Mouse (Mus musculus) erythroid progenitor cell, adult 5-6 weeks (primary cell): ENCODE results near the gene Cdh11. TPM values are rescaled to one million over a fixed set of nuclear protein-coding genes. Genes with fewer than 3 reads are reported as not detected.
"Not testable (repeated sequence)": the region's sequence is repeated elsewhere in the genome, so short reads cannot be mapped to it uniquely, and the experiment has no call there.

Experiments
- ATAC-seq: replicated peaks from 2 replicates; pipeline ENCODE4 v1.8.0; 2016; ENCODE audit warnings: moderate number of reproducible peaks, mild to moderate bottlenecking, moderate TSS enrichment, inconsistent platforms; ENCODE audit not compliant: poor library complexity, low FRiP score, severe bottlenecking
- total RNA-seq, 2 experiments: library from RNA; stranded (forward) in 1 of 2; stranded (reverse) in 1 of 2; fragments of 150-400 nt in 1 of 2; fragments of 186-747, 209-891 nt in 1 of 2; gene quantifications; 2 replicates each; pipeline versions ENCODE4 v1.2.3 to v1.2.4; 2015 to 2017; ENCODE audit warnings: low replicate concordance in 2 of 2

Cdh11 gene
- total RNA-seq, 2 experiments from 2014 or later, result 0.83 to 1.3 TPM

DNA sequence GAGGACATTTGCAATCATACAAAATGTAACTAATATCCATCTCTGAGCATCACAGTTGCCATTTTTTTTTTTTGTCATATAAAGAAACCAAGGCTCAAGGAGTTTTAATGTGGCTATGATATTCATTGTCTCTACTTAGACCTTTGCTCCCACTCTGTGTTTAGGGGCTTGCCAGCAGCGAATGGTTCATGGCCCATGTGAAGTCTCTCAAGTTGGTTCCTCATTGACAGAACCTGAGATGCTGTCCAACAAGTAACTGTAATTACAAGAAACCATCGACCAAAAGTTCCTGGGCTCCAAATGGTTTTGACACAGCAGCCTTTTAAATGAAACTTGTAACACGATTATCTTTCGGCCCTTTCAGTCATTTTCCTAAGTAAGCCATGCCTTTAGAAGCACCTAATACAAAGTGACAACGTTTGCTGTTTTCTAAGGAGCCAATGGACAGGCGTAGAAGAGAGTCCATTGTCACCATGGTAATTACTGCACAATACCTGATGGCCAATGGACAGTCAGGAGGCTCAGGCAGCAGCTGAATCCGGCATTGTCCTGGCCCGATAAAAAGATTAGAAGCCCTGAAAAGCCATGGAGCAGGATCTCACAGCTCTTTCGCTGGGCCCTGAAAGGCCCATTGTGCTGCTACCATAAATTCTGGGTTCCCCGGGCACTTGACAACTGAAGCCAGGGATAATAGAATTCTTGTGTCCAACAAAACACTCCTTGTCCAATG, 59.1 kb downstream of the Cdh11 start:
- no peak for ATAC-seq

DNA sequence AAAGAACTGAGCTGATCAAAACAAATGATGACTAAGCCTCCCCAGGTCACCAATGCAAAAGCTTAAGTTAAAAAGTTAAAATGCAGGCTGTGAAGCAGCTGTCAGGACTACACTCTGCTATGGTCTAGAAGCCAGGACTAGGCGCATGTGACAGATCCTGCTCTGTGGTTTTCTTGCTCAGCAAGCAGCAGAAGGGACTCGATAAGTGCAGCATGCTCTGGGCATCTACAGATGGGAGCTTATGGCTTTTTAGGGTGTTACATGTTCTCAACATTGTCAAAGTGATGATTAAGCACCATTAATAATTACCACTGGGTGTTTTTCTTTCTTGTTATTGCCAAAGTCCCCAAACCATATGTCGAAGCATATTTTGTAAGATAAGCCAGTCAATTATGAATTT, 59.9 kb downstream of the Cdh11 start:
- no peak for ATAC-seq

GRCm38 (mm10) chr8:102715956-102716355, 69.5 kb downstream of the Cdh11 start:
- no peak for ATAC-seq

- no peak for ATAC-seq
Measured at GRCm38 (mm10) chr8:102707305-102707704, 78.1 kb downstream of the Cdh11 start.

DNA sequence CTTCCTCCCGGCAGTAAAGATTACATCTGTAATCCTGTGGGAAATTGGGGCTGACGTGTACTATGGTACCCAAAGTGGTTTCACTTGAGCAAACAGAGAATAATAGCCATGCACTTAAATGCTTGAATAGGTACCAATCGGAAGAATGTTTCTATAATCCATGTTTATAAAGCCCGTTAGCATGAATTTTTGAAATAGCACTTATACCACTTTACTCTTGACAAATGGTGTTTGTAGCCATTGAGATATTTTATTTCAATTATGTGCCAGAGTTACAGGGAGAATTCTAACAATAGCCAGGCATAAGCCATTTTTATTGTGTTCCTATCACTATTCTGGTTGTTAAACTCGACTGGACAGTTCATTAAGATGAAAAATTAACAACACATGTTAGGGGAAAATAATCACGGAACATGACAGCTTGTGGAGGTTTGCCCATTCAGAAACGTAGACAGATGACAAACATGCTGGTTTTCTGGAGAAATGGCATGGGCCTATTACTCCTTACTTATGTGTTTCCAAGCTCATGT, 80.0 kb downstream of the Cdh11 start:
- no peak for ATAC-seq

DNA sequence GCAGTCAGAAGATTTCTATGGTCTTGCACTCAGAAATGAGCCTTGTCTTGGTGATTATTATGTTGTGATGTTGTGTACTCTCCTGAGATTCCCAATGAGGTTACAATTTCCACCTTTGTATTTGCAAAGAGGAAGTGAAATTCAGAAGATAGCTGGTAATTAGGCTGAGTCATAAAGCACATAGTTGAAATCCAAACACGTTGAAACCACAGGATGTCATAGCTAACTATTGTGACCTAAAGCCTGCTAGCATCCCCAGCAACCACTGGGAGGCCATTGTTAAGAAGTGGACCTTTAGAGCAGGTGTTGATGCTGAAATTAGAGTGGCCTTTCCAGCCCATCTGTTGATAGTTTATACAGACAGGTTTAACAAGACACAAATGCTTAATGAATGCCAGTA, 85.2 kb downstream of the Cdh11 start:
- ATAC-seq, result no peak

- ATAC-seq, result no peak
Measured at GRCm38 (mm10) chr8:102698232-102698837, 87.1 kb downstream of the Cdh11 start.

DNA sequence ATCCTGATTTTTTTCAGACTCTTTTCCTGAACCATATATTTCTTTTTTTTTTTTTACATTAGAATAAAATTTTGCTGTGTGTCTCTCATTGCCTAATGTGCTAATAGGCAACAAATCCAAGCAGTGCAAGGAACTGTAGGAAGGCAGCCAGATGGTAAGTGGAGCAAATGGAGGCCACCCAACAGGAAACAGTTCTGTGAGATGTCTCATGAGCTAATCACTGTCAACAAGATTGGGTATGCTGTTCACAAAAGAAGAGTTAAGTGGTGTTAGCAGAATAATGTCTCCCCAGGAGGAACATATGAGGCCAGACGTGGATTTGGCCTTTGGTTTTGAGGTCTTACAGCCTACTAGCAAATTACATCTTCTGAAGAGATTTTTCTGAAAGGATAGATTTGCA, 92.0 kb downstream of the Cdh11 start:
- no peak for ATAC-seq

DNA sequence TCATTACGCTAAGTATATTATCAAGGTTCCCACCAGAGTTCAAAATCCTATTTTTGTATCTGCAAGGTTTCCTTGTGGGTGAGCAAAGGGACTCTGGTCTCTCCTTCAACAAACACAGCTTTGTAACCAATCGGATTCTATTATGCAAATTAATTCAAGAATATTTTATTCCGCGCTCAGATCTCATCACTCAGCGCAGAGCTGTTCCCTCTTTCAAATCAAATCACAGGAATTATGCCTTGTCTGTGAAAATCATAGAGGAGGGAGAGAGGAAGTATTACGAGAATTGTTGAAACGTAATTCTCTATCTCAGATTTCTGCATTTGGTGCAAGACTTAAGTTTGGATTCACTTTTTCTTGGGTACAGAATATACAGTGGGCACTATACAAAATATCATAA, 100.0 kb downstream of the Cdh11 start:
- not testable (repeated sequence) for ATAC-seq

DNA sequence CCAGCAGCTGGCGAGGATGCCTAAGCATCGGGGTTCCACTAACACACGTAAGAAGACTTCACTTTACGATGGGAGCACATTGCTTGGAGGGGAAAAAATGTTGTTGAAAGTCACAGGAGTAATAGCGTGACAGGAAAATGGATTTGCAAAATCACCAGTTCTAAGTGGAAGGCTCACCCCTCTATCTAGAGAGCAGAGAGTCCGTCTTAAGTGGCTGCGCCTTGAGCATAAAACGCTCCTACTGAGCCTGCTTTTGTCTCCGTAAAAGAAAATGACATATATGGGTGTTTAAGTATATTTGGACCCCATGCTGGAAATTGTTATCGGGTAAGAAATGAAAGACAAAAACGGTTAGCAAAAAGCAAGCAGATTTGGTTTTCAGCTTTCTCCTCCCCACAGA, 100.4 kb downstream of the Cdh11 start:
- no peak for ATAC-seq

DNA sequence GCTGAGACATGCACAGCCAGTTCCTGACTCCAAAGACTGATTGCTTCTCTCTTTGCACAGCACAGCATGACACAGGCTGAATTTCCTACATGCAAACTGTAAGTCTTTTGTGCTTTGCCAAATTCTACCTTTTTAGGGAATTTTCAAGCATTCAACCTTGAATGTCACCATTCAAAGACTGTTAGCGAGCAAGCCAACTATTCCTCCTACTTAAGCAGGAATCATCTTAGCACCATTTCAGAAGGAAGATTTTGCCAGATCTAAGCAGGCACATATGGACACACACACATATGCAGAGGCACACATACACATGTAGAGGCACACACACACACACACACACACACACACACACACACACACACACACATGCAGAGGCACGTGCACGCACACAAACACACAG, 108.3 kb downstream of the Cdh11 start:
- ATAC-seq, result no peak

DNA sequence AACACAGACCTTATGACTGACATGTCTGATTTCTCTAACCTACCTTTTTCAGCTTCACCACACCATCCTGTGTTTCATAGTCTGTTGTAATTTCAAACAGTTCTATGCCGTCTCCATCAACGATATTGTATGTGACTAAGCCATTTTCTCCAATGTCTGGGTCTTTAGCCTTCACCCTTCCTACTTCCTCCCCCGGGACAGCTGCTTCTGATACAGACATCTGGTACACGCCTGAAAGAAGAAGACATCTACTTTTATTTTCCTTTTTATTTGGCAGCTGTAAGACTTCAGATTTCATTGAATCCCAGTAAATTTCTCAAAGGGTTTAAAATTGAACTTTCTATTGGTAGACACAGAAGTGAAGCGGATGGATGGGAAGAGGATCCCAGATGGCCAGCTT, 120.9 kb downstream of the Cdh11 start:
- ATAC-seq, result not testable (repeated sequence)

- ATAC-seq, result no peak
Measured at GRCm38 (mm10) chr8:102656529-102656928, 128.9 kb downstream of the Cdh11 start.

DNA sequence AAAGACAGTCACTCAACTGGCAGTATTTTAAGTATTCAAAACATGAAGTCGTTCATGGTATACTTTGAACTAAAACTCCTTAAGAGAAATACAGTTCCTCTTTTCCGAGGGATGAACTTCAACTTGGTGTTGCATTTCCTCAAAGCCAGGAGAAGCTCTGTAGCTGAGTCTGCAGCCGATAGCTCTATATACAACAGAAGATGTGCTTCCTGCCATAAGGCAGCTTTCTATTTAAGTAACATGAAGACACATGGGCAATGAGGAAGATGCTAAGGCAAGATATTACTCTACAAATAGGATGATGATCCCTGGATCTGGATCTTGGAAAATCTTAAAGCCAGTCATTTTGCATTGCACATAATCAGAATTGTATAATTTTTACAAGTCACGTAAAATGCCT, 133.5 kb downstream of the Cdh11 start:
- ATAC-seq, result no peak

GRCm38 (mm10) chr8:102627151-102627550, 158.3 kb downstream of the Cdh11 start:
- no peak for ATAC-seq

DNA sequence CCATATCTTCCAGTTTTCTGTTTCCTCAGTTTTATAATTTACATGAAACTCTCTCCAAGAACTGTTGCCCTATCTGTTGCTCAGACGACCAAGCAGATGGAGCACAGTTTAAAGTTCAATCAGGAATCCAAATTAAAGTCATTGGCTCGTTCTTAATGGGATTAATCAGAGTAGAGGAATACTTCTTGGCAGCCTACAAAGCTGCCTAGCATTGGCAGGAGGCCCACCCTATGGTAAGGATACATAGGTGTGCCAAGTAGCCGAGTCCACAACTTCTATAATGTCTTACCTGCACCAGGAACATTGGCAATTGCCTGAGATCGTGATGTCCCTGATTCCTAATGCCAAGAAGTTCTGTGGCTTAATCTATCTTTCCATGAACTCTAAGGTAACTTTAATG, 173.3 kb downstream of the Cdh11 start:
- no peak for ATAC-seq

DNA sequence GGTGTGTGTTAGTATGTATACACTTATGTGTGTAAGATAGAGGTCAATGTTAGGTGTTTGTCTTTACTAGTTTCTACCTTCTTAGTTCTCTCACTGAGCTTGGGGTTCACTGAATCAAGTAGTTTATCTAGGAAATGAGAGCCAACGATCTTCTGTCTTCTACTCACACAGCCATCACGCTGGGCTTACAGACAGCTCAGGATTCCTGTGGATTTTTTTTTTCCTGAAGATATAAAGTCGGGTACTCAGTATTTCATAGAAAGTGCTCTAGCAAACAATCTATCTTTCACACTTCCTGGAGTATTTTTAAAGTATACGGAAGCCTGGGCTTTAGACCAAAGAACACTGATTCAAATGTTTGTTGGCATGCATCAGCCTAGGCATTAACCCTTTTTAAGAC, 184.1 kb downstream of the Cdh11 start:
- ATAC-seq, result no peak

GRCm38 (mm10) chr8:102596523-102596922, 188.9 kb downstream of the Cdh11 start:
- ATAC-seq, result no peak

DNA sequence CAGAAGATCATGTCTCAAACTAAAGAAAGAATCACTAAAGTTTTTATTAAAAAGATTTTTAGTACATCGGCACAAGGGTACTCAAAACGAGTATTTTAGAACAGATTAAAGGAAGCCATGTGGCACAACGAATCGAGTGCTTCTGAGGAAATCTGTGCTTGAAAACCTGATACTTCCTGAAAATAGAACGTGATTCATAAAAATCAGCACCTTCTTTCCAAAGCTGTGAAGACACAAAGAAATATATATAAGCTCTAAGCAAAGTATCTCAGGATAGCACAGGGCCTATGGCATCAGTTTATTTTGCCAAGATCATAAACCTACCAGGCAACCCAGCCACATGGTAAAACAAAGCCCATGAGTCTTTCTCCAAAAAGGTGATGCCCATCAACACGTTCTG, 191.5 kb downstream of the Cdh11 start:
- no peak for ATAC-seq
